Mouse (Mus musculus) MEL (cell line): ENCODE results near the gene Shank3.

Experiments used
- CTCF ChIP-seq, 3 experiments: IDR thresholded peaks in 2 of 3; conservative IDR thresholded peaks in 1 of 3; 2 replicates each; pipeline ENCODE4 v1.5.1; 2011 to 2012; ENCODE audit warnings: low read length in 3 of 3, low read depth in 2 of 3, mild to moderate bottlenecking in 2 of 3, improper control_type of control experiment in 1 of 3, inconsistent platforms in 1 of 3, mixed read lengths in 1 of 3, moderate library complexity in 1 of 3; ENCODE audit not compliant: control insufficient read depth in 1 of 3, insufficient read depth in 1 of 3, poor library complexity in 1 of 3, severe bottlenecking in 1 of 3
- MAFK ChIP-seq: IDR thresholded peaks from 2 replicates; pipeline ENCODE4 v1.6.1; 2011; ENCODE audit warnings: low read depth, mild to moderate bottlenecking, low read length, improper control_type of control experiment, borderline replicate concordance
- MAX ChIP-seq: IDR thresholded peaks from 2 replicates; pipeline ENCODE4 v1.6.1; 2011; ENCODE audit warnings: low read length, improper control_type of control experiment
- POLR2A ChIP-seq, 2 experiments: IDR thresholded peaks; 2 replicates each; pipeline ENCODE4 v1.6.1; 2011 to 2012; ENCODE audit warnings: low read length in 2 of 2, mild to moderate bottlenecking in 2 of 2, control low read depth in 1 of 2, improper control_type of control experiment in 1 of 2, low read depth in 1 of 2, moderate library complexity in 1 of 2; ENCODE audit not compliant: control insufficient read depth in 1 of 2, insufficient read depth in 1 of 2, poor library complexity in 1 of 2
- ZMIZ1 ChIP-seq: IDR thresholded peaks from 2 replicates; pipeline ENCODE4 v1.6.1; 2012; ENCODE audit warnings: low read depth, mild to moderate bottlenecking, inconsistent platforms, low read length, improper control_type of control experiment, moderate library complexity

GRCm38 (mm10) chr15:89476475-89476815, 23.0 kb upstream of the Shank3 start:
- TF ChIP-seq POLR2A (IDR thresholded peaks at IDR 0.05; ENCODE audit: control insufficient read depth in 1 of 2, insufficient read depth in 1 of 2, low read depth in 1 of 2, low read length in 2 of 2, poor library complexity in 1 of 2) (no peak), MAX (no peak), CTCF (IDR thresholded peaks at IDR 0.05 in 2 of 3, conservative IDR thresholded peaks at IDR 0.05 in 1 of 3; ENCODE audit: control insufficient read depth in 1 of 3, insufficient read depth in 1 of 3, low read depth in 2 of 3, low read length in 3 of 3, poor library complexity in 1 of 3, severe bottlenecking in 1 of 3) (no peak), MAFK (no peak), ZMIZ1 (no peak)
